Mouse (Mus musculus) cerebellum, adult (tissue): ENCODE data around the gene Ifitm5.
"Not testable (repeated sequence)": the region's sequence is repeated elsewhere in the genome, so short reads cannot be mapped to it uniquely, and the experiment has no call there.

Experiments used
- ATAC-seq: cut with Nextera tagmentation; 2 replicates; pipeline ENCODE4 v1.9.2; 2017; ENCODE audit warnings: mild to moderate bottlenecking, moderate library complexity, mixed read lengths; ENCODE audit not compliant: insufficient number of reproducible peaks, low FRiP score, low TSS enrichment

The Ifitm5 gene

GRCm38 (mm10) chr7:140949824-140950530 is at the start of gene Ifitm5:
Gene Ifitm5, minus strand, starts transcription at chr7:140950291.
- ATAC-seq, result no peak

- ATAC-seq, result no peak
Observed at GRCm38 (mm10) chr7:140998853-140999700, 49.0 kb upstream of the Ifitm5 start.

- no peak for ATAC-seq
Observed at GRCm38 (mm10) chr7:140997817-140998216, 47.7 kb upstream of the Ifitm5 start.

- ATAC-seq, result no peak
Observed at GRCm38 (mm10) chr7:140991117-140991689, 41.1 kb upstream of the Ifitm5 start.

GRCm38 (mm10) chr7:140990622-140991021 is 40.5 kb upstream of the Ifitm5 start:
- no peak for ATAC-seq

- ATAC-seq, result no peak
Observed at GRCm38 (mm10) chr7:140990185-140990584, 40.1 kb upstream of the Ifitm5 start.

GRCm38 (mm10) chr7:140989022-140989421 is 38.9 kb upstream of the Ifitm5 start:
- ATAC-seq, result no peak

- ATAC-seq, result no peak
Observed at GRCm38 (mm10) chr7:140987182-140988138, 37.4 kb upstream of the Ifitm5 start.

GRCm38 (mm10) chr7:140982971-140983370 is 32.9 kb upstream of the Ifitm5 start:
- ATAC-seq, result no peak

- ATAC-seq, result no peak
Observed at GRCm38 (mm10) chr7:140981704-140982103, 31.6 kb upstream of the Ifitm5 start.

GRCm38 (mm10) chr7:140976720-140977119 is 26.6 kb upstream of the Ifitm5 start:
- ATAC-seq, result not testable (repeated sequence)

GRCm38 (mm10) chr7:140975465-140975864 is 25.4 kb upstream of the Ifitm5 start:
- no peak for ATAC-seq

GRCm38 (mm10) chr7:140974940-140975339 is 24.8 kb upstream of the Ifitm5 start:
- no peak for ATAC-seq

GRCm38 (mm10) chr7:140973396-140974165 is 23.5 kb upstream of the Ifitm5 start:
- ATAC-seq, result no peak

- no peak for ATAC-seq
Observed at GRCm38 (mm10) chr7:140971479-140972171, 21.5 kb upstream of the Ifitm5 start.

GRCm38 (mm10) chr7:140970931-140971330 is 20.8 kb upstream of the Ifitm5 start:
- no peak for ATAC-seq

- ATAC-seq, result not testable (repeated sequence)
Observed at GRCm38 (mm10) chr7:140968710-140969109, 18.6 kb upstream of the Ifitm5 start.

- ATAC-seq, result no peak
Observed at GRCm38 (mm10) chr7:140967862-140968591, 17.9 kb upstream of the Ifitm5 start.
